Mouse (Mus musculus) lung, embryonic 15.5 days (tissue): ENCODE measurements around the gene Fut11. TPM values are rescaled to one million over a fixed set of nuclear protein-coding genes. Genes with fewer than 3 reads are reported as not detected.
"Not testable (repeated sequence)": the region's sequence is repeated elsewhere in the genome, so short reads cannot be mapped to it uniquely, and the experiment has no call there.

Source experiments
- ATAC-seq: fragments of 200-750 bp; cut with Nextera tagmentation; 2 replicates; pipeline ENCODE4 v1.8.0; 2017; ENCODE audit warnings: moderate number of reproducible peaks, borderline replicate concordance; ENCODE audit not compliant: low FRiP score, low TSS enrichment; ENCODE audit errors: extremely low read depth
- H3K27ac ChIP-seq: fragments of 300-500 bp; sonication (generic); 2 replicates; pipeline ENCODE4 v1.5.1; 2015; ENCODE audit warnings: moderate library complexity, mild to moderate bottlenecking, inconsistent platforms
- H3K27me3 ChIP-seq: fragments of 300-500 bp; sonication (generic); 2 replicates; pipeline ENCODE4 v1.6.1; 2015; ENCODE audit warnings: inconsistent platforms
- H3K36me3 ChIP-seq: fragments of 300-500 bp; sonication (generic); 2 replicates; pipeline ENCODE4 v1.6.1; 2015; ENCODE audit warnings: inconsistent platforms
- H3K4me1 ChIP-seq: fragments of 300-500 bp; sonication (generic); 2 replicates; pipeline ENCODE4 v1.6.1; 2015; ENCODE audit warnings: inconsistent platforms
- H3K4me2 ChIP-seq: fragments of 300-500 bp; sonication (generic); 2 replicates; pipeline ENCODE4 v1.6.1; 2015; ENCODE audit warnings: inconsistent platforms, mild to moderate bottlenecking, moderate library complexity
- H3K4me3 ChIP-seq: fragments of 300-500 bp; sonication (generic); 2 replicates; pipeline ENCODE4 v1.5.1; 2015; ENCODE audit warnings: mild to moderate bottlenecking, inconsistent platforms
- H3K9ac ChIP-seq: fragments of 300-500 bp; sonication (generic); 2 replicates; pipeline ENCODE4 v1.6.1; 2015; ENCODE audit warnings: inconsistent platforms
- H3K9me3 ChIP-seq: fragments of 300-500 bp; sonication (generic); 2 replicates; pipeline ENCODE4 v1.6.1; 2016; ENCODE audit warnings: inconsistent platforms
- WGBS: fragments of 180-500 bp; shearing (Covaris S2); methylation state at CpG from one replicate; pipeline ENCODE4 v1.1.7; 2015; 5-methylcytosine and 5-hydroxymethylcytosine counted together
- polyA plus RNA-seq: library from polyadenylated mRNA; unstranded; fragments of >200 nt; fragmentation: Nextera tagmentation; extraction: Ambion mirVana; gene quantifications from 2 replicates; pipeline ENCODE4 v1.2.1, GENCODE M21; 2015

Gene Fut11
- polyA plus RNA-seq, 1 experiment from 2014 or later = 34.0 TPM

DNA sequence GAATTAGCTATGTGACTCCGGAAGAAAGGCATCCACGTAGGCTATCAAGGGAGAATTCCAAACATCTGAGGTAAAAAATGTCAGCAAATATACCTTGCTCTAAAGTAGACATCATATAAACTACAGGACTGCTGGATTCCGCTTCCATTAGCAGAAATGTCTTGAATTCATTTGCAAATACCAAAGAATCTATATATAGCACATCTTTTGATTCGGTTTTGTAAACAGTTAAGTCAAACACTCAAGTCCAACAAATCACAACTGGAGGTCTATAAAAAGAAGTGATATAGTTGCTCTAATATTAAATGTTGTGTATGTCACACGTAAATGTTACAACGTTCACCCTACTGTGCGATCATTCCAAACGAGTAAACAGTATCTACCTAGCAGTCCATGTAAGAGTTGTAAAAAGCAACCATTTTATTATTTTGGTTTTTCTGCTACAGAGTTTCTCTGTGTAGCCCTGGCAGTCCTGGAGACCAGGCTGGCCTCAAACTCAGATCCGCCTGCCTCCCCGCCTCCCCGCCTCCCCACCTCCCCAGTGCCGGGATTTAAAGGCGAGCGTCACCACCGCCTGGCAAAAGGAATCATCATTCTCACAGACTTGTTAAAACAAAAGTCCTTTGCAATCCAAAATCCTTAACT is 7.5 kb downstream of the Fut11 start:
- H3K36me3 ChIP-seq = peaks cover 21% of the 10 kb centered on the region
- H3K4me3 ChIP-seq = peak overlapping the region; percentile 77
- WGBS = 4% methylated on average over 15 of the region's 15 CpGs
- H3K27ac ChIP-seq = peak overlapping the region; percentile 89
- H3K4me1 ChIP-seq = peaks cover 56% of the 10 kb centered on the region
- ATAC-seq = peak; percentile 5; the same call in 1 of the 2 replicates
- H3K9me3 ChIP-seq = no peaks in the 10 kb centered on the region
- peak overlapping the region; percentile 64 for H3K4me2 ChIP-seq
- H3K27me3 ChIP-seq = no peaks in the 10 kb centered on the region
- H3K9ac ChIP-seq = peak overlapping the region; percentile 80

- H3K9me3 ChIP-seq = no peaks in the 10 kb centered on the region
- peak within 1 kb of the TSS; percentile 77 for H3K4me3 ChIP-seq
- H3K4me2 ChIP-seq = peak within 1 kb of the TSS; percentile 64
- ATAC-seq = peak; percentile 70
- peaks cover 21% of the 10 kb centered on the region for H3K36me3 ChIP-seq
- H3K9ac ChIP-seq = peak within 1 kb of the TSS; percentile 80
- H3K27me3 ChIP-seq = no peaks in the 10 kb centered on the region
- under 1% methylated on average over 61 of the region's 61 CpGs for WGBS
- H3K4me1 ChIP-seq = peaks cover 51% of the 10 kb centered on the region
- H3K27ac ChIP-seq = peak within 1 kb of the TSS; percentile 89
These were observed 8.1 kb downstream of the Fut11 start, which contains the start of gene Chchd1 for GRCm38 (mm10) chr14:20702741-20703381. Chchd1 (plus strand) TSS chr14:20703006.

DNA sequence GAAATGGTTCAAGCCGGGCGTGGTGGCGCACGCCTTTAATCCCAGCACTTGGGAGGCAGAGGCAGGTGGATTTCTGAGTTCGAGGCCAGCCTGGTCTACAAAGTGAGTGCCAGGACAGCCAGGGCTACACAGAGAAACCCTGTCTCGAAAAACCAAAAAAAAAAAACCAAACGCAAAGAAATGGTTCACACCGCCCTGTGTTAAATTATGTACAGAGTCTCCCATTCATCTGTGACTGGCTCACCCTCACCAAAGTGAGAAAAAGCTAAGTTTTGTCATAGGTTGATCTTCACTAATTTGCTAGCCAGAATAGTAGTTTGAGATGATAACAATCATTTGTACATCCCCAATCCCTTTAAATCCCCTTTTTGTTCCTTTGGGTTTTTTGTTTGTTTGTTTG is 8.7 kb downstream of the Fut11 start:
- 8% methylated on average over 8 of the region's 8 CpGs for WGBS
- not testable (repeated sequence) for H3K27me3 ChIP-seq, H3K9me3 ChIP-seq, ATAC-seq
- H3K27ac ChIP-seq = peak overlapping the region; percentile 89
- H3K4me3 ChIP-seq = peak overlapping the region; percentile 77
- H3K36me3 ChIP-seq = peaks cover 15% of the 10 kb centered on the region
- H3K9ac ChIP-seq = peak overlapping the region; percentile 80
- peaks cover 47% of the 10 kb centered on the region for H3K4me1 ChIP-seq
- peak overlapping the region; percentile 64 for H3K4me2 ChIP-seq

DNA sequence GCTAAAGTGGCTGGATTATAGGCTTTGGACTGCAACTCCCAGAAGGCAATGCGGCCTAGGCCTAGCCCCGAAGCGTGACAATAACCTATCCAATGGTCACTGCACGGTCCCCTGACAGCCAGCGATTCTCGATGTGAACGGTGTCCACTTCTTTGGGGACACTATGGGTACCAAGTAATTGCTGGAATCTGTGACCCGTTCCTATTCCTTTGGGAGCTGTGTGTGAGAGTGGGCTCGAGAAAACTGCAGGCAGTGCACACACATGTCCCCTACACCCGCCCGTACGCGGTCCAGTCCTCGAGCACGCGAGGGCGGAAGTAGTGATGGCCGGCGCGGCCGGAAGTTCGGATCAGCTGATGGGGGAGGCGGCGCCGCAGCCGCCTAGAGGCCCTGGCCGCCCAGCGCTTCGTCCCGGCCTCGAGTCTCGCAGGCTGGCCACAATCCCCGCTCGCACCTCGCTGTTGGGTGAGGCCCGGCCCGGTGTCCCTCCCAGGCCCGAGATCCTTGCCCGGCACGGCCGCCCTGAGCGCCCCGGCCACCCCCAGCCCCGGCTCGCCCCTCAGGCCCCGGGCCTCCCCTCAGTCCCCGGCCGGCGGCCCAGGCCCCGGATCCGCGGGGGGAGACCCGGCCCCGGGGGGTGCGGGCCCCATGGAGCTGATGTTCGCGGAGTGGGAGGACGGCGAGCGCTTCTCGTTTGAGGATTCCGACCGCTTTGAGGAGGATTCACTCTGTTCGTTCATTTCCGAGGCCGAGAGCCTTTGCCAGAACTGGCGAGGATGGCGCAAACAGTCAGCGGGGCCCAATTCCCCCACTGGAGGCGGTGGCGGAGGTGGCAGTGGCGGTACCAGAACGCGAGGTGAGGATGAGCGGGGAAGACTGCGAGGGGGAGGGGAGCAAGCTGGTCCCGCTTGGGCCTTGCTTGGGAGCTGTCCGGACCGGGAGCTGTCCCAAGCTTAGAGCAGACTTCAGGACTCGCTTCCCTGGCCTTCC is 12.7 kb downstream of the Fut11 start, which contains the start of gene Zswim8:
Gene Zswim8, plus strand, starts transcription at position 352 of the 990 bp plus-strand sequence.
- Histone ChIP-seq H3K9ac (peak within 1 kb of the TSS; percentile 96), H3K9me3 (no peaks in the 10 kb centered on the region), H3K27me3 (no peaks in the 10 kb centered on the region), H3K4me1 (peaks cover 30% of the 10 kb centered on the region), H3K4me2 (peak within 1 kb of the TSS; percentile 83), H3K36me3 (peaks cover 35% of the 10 kb centered on the region), H3K27ac (peak within 1 kb of the TSS; percentile 85), H3K4me3 (peak within 1 kb of the TSS; percentile 93)
- peak; percentile 95 for ATAC-seq
- WGBS = under 1% methylated on average over 80 of the region's 80 CpGs

DNA sequence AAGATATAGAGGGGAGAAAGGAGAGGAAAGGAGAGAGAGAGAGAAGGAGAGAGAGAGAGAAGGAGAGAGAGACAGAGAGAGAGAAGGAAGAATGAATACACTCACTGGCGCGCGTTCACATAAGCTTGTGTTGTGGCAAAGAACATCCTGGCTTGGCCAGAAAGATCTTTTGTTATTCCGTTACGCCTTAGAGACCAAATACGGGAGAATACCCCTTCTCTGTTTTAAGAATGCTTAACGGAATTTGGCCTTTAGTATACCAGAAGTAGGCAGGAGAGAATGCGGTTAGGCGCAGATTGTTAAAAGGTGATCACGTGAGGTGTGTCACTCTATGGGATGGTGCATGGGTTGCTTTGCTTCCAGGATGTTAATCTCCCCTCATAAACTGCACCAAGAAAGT is 13.5 kb downstream of the Fut11 start:
- peaks cover 30% of the 10 kb centered on the region for H3K4me1 ChIP-seq
- no peaks in the 10 kb centered on the region for H3K27me3 ChIP-seq
- peak overlapping the region; percentile 83 for H3K4me2 ChIP-seq
- no peak for ATAC-seq
- peak overlapping the region; percentile 93 for H3K4me3 ChIP-seq
- H3K9ac ChIP-seq = peak overlapping the region; percentile 96
- no peaks in the 10 kb centered on the region for H3K9me3 ChIP-seq
- H3K27ac ChIP-seq = peak overlapping the region; percentile 85; the same call in 1 of the 2 replicates
- peaks cover 42% of the 10 kb centered on the region for H3K36me3 ChIP-seq
- whole genome bisulfite sequencing = 4% methylated on average over 10 of the region's 10 CpGs

- H3K27me3 ChIP-seq = no peaks in the 10 kb centered on the region
- no peak overlapping the region for H3K27ac ChIP-seq
- WGBS = 50% methylated on average over 11 of the region's 11 CpGs
- no peak overlapping the region for H3K4me2 ChIP-seq
- ATAC-seq = no peak
- peaks cover 84% of the 10 kb centered on the region for H3K36me3 ChIP-seq
- no peak overlapping the region for H3K9ac ChIP-seq
- H3K4me1 ChIP-seq = peaks cover 9% of the 10 kb centered on the region
- no peak overlapping the region for H3K4me3 ChIP-seq
- no peaks in the 10 kb centered on the region for H3K9me3 ChIP-seq
These were observed 19.1 kb downstream of the Fut11 start for GRCm38 (mm10) chr14:20713832-20714231.

GRCm38 (mm10) chr14:20718443-20718842 is 23.7 kb downstream of the Fut11 start:
- no peak for ATAC-seq
- Histone ChIP-seq H3K4me3 (no peak overlapping the region), H3K27ac (no peak overlapping the region), H3K36me3 (peaks cover 98% of the 10 kb centered on the region), H3K9ac (no peak overlapping the region), H3K9me3 (no peaks in the 10 kb centered on the region), H3K4me1 (no peaks in the 10 kb centered on the region), H3K4me2 (no peak overlapping the region), H3K27me3 (no peaks in the 10 kb centered on the region)
- 83% methylated on average over 10 of the region's 10 CpGs for WGBS

GRCm38 (mm10) chr14:20719767-20720166 is 25.0 kb downstream of the Fut11 start:
- Histone ChIP-seq H3K4me3 (no peak overlapping the region), H3K9ac (no peak overlapping the region), H3K36me3 (peaks cover 97% of the 10 kb centered on the region), H3K4me1 (no peaks in the 10 kb centered on the region), H3K4me2 (no peak overlapping the region), H3K9me3 (no peaks in the 10 kb centered on the region), H3K27ac (no peak overlapping the region), H3K27me3 (no peaks in the 10 kb centered on the region)
- WGBS = 85% methylated on average over 12 of the region's 12 CpGs
- ATAC-seq = no peak

- no peak for ATAC-seq
- Histone ChIP-seq H3K4me1 (no peaks in the 10 kb centered on the region), H3K9ac (no peak overlapping the region), H3K9me3 (no peaks in the 10 kb centered on the region), H3K27ac (no peak overlapping the region), H3K36me3 (peaks cover 97% of the 10 kb centered on the region), H3K4me2 (no peak overlapping the region), H3K4me3 (no peak overlapping the region), H3K27me3 (no peaks in the 10 kb centered on the region)
- 85% methylated on average over 4 of the region's 4 CpGs for WGBS
These were observed 26.6 kb downstream of the Fut11 start for GRCm38 (mm10) chr14:20721371-20721770.

GRCm38 (mm10) chr14:20723006-20723405 is 28.2 kb downstream of the Fut11 start:
- Histone ChIP-seq H3K4me3 (no peak overlapping the region), H3K4me1 (no peaks in the 10 kb centered on the region), H3K36me3 (peaks cover 93% of the 10 kb centered on the region), H3K27me3 (no peaks in the 10 kb centered on the region), H3K27ac (no peak overlapping the region), H3K9me3 (no peaks in the 10 kb centered on the region), H3K9ac (no peak overlapping the region), H3K4me2 (no peak overlapping the region)
- ATAC-seq = no peak
- WGBS = 86% methylated on average over 12 of the region's 12 CpGs

DNA sequence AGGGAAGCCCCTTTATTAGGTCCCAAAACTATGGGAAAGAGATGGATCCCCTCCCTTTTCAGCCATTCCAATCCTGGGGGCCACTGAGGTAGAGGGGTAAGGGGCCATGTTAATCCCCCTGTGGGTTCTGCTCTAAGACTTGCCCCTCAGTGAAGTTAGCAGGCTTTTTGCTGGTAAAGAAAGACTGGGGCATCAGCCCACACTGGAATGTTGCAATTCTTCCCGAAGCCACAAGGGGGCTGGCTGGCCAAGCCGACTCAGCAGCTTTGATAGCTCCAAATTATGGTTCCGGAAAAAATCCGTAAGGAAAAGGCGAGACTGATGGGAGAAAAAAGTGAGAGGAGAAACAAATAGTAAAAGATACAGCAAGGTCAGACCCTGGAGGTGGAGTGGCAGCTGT is 29.3 kb downstream of the Fut11 start:
- H3K4me1 ChIP-seq = no peaks in the 10 kb centered on the region
- H3K4me3 ChIP-seq = no peak overlapping the region
- 7% methylated on average over 5 of the region's 5 CpGs for WGBS
- no peaks in the 10 kb centered on the region for H3K9me3 ChIP-seq
- no peak overlapping the region for H3K9ac ChIP-seq
- peaks cover 91% of the 10 kb centered on the region for H3K36me3 ChIP-seq
- no peaks in the 10 kb centered on the region for H3K27me3 ChIP-seq
- no peak overlapping the region for H3K4me2 ChIP-seq
- no peak overlapping the region for H3K27ac ChIP-seq
- ATAC-seq = no peak
